Mouse (Mus musculus) left cerebral cortex, postnatal 36 days (tissue): Measurements from ENCODE around the gene Trak1. TPM values are rescaled to one million over a fixed set of nuclear protein-coding genes. Genes with fewer than 3 reads are reported as not detected.

Experiments used
- DNase-seq, 2 experiments: peaks; one replicate each; pipeline ENCODE4 v3.0.0; 2021 to 2022; ENCODE audit warnings: low spot score in 2 of 2, mixed read lengths in 1 of 2
- intact Hi-C: fragments of 180-260 bp; cut with DNase I; formaldehyde crosslinking; loops from one replicate; pipeline ENCODE4 v1.15.1; 2025
- total RNA-seq, 2 experiments: library from RNA; stranded (reverse); gene quantifications; 2 replicates each; pipeline ENCODE4 v1.2.3; 2021

Trak1 gene
- total RNA-seq, 2 experiments from 2014 or later = 229 to 269 TPM

DNA sequence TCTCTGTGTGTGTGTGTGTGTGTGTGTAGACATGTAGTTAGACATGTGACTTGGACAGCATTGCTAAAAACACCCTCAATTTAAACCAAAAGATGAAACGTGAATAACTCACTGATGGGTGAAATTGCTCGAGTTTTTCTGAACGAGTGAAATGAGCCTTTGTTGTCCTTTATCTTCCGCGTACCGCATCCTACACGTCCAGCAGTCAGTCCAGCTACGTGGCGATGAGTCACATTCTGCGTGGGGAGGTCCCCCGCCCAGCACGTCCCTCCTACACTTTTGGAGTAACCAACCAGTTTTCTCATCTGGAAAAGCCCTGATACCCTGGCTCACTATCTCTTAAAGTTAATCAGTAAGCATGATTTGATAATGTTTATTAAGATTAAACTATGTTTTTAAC lies 116.9 kb downstream of the Trak1 start:
- peak in 1 of 2 experiments; percentile 48 for DNase-seq

DNA sequence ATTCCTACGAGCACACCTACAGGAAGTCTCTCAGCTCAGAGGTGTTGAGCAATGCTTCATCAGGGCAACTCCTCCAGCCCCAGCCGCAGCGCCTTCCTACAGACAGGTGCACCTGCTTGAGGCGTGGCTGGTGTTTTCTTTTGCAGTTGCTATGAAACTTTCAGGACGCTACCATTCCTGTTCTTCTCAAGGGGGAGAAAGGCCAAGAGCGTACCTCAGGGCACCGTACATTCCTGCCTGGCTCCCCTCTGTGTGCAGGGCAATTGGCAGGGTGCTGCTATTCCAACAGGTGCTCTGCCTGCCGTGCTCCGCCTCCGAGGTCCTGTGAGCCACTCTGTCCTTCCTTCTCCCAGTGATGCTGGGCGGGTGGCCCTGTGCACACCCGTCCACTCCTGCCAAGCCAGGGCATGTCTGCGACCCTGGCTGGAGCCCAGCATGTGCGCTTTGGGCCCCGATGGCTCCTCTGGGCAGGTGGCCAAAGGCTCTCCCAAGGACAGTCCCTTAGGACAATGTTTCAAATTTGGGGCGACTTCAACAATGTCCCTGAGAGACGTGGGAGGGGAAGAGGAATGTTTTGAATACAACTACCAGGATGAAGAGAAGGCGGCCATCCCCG lies 118.4 kb downstream of the Trak1 start:
- DNase-seq = no peak
- intact Hi-C loops = no loop called here

More for the DNA sequence above, 116.9 kb downstream of the Trak1 start:
- intact Hi-C loops = no loop called here

- no peak for DNase-seq
- intact Hi-C loops = no loop called here
These were observed 119.2 kb downstream of the Trak1 start for GRCm38 (mm10) chr9:121416460-121416859.

- intact Hi-C loops = no loop called here
- DNase-seq = no peak
These were observed 119.8 kb downstream of the Trak1 start for GRCm38 (mm10) chr9:121416872-121417637.

DNA sequence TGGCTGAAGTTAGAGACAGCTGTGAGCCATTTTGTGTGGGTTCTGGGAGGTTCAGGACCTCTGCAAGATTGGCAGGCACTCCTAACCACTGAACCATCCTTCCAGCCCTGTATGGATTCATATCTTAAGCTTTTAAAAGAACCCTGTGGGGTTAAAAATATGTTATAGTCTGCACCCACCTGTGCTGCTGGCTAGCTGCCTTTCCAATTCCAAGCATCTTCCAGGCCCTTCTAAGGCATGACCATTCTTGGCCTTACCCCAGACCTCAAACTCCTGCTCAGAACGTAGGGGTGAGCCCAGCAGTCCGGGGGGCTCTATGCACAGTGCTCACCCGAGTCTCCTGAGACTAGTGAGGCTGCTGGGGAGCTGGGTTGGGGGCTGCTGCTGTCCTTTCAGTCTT lies 121.7 kb downstream of the Trak1 start:
- DNase-seq = no peak

DNA sequence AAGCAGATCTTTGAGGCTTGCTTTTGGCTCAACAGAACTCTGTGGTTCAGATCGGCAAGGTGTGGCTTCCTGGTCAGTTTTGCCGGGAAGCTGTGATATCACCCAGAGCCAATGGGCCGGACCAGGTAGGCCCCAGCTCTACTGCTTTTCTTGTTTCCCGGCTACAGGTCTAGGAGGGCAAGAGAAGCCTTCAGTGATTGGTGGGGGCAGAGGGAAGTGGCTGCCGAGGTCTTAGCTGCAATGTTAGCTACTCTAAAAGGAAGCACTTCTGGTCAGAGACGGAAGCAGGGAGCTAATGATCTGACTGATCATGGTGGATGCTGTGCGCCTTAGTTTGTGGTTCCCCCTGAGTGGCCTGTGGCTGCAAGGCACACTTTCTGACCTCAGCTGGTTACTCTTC lies 122.3 kb downstream of the Trak1 start:
- intact Hi-C loops = no loop called here

More for the DNA sequence above, 121.7 kb downstream of the Trak1 start:
- intact Hi-C loops = no loop called here

GRCm38 (mm10) chr9:121420817-121421216 lies 123.5 kb downstream of the Trak1 start:
- intact Hi-C loops = no loop called here
- DNase-seq = no peak

More for the DNA sequence above, 122.3 kb downstream of the Trak1 start:
- DNase-seq = no peak

DNA sequence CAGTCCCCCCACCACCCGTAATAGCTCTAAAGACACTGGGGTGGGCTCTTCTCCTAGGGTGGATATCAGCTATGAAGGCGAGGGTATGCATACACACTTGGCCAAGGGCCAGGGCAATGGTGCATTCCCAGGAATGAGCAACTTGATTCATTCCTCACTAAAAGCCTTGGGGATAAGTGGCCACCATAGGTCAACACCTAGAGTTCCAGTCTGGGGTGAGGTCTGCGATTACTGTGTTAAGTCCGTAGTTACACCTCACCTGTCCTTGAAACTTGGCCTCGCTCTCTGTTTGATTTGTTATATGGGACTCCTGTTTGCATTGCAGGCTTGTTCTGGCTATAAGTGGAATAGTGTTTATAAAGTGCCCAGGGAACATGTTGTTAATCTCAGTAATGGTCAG lies 125.1 kb downstream of the Trak1 start:
- intact Hi-C loops = no loop called here
- DNase-seq = no peak

DNA sequence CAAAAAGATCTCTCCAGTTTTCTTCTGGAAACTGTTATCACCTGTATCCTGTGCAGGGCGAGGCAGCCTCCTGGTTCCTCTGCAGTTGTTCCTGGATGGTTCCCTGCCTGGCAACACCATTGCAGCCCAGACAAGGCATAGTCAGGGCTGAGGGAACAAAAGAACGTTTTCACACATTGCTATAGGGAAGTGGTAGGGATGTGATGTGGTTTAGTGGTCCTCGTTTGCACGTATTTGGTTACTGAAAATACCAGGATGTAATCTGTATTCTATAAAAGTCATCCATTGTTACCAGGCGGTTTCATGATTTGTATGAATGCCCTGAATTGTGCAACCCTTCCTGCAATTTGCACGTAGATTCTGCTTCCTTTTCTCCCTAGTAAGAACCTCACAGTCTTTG lies 126.3 kb downstream of the Trak1 start:
- intact Hi-C loops = no loop called here
- no peak for DNase-seq

- DNase-seq = no peak
- intact Hi-C loops = no loop called here
These were observed 127.2 kb downstream of the Trak1 start for GRCm38 (mm10) chr9:121424281-121425164.

DNA sequence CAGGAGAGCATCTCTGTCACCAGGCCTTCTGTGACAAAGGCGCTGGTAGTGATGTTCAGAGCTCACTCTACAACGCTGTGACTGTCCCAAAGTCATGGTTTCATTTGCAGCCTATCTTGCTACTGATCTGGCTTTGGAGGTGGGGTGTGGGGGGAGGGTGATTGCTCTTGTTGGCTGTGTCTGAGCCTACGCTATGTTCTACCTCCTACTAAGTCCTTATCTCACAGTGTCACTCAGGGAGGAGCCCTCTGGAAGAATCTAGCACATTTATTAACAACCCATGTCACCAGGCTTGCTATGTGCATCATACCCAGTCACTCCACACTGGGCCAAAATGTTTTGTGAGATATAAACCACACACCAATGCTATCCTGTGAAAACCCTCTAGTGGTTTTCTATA lies 129.1 kb downstream of the Trak1 start:
- intact Hi-C loops = no loop called here
- no peak for DNase-seq

DNA sequence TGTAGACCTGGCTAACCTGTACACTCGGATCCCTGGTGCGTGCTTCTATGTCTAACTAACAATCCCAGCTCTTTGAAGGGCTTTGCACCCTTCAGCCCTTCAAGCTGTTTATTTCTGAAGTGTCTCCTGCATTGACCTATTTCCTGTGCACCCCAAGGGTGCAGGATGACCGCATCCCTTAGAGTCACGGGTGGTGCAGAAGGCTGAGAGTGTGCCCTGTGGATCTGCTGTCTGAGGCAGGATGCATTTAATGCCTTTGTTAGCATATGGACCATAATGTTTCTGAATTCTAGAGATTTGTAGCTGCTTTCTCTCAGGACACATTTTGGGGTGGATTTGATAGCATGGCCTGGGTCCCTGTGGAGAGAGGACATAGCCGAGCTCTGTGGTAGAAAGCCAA lies 129.6 kb downstream of the Trak1 start:
- intact Hi-C loops = no loop called here
- DNase-seq = no peak

- intact Hi-C loops = no loop called here
- DNase-seq = no peak
These were observed 132.3 kb downstream of the Trak1 start for GRCm38 (mm10) chr9:121429592-121429991.

GRCm38 (mm10) chr9:121430379-121430778 lies 133.1 kb downstream of the Trak1 start:
- DNase-seq = no peak
- intact Hi-C loops = no loop called here

DNA sequence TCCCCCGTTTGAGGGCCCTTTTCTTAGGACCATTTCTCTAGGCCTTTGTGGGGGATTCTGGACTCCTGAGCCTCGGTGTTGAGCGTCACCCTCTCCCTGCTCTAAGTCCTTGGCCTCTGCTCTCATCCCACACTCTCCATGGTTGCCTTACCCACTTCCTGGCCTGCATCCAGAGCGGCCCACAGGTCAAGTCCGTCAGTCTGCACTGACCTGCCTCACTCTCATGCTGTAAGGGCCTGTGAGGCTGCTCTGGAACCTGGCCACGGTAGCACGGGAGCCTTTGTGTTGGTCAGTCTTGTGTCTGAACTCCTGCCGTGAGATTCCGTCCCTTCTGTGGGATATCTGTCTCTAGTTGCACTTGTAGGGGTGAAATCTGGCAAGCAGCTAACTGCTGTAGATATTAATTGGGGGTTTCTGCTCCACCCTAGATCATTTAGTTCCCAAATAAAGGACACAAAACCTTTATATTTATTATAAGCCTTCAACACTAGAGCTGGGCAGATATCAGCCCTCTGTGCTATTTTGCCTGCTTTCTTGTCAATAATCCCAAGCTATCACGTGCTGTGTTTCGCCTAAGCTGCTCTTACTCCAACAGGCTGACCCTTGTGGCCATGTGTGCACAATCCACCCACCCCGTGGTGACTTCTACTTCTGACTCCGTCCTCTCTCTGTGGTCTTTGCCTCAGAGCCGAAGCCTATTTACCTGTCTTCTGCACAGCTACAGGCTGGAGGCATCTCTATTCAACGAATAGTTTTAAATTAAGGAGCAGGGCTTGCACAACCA lies 136.6 kb downstream of the Trak1 start:
- no peak for DNase-seq
- intact Hi-C loops = no loop called here

- no peak for DNase-seq
- intact Hi-C loops = no loop called here
These were observed 138.1 kb downstream of the Trak1 start for GRCm38 (mm10) chr9:121435332-121435956.

DNA sequence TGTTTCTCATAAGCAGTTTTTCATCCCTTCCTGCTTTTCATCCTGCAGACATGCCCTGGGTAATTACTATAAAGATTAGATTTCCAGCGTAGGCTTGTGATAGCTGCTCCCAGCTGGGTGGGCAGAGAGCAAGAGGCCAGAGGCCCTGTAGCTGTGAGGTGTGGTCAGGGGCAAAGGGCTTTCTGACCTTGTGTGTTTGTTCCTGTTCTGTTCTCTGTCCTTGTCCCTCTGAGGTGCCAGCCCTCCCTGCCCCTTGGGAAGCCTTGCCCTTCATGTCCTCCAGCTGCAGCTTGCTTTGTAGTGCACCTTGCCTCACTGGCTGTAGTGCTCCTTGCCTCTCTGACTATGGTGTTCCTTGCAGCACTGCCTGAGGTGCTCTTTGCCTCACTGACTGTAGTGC lies 139.2 kb downstream of the Trak1 start:
- no peak for DNase-seq
- intact Hi-C loops = no loop called here

DNA sequence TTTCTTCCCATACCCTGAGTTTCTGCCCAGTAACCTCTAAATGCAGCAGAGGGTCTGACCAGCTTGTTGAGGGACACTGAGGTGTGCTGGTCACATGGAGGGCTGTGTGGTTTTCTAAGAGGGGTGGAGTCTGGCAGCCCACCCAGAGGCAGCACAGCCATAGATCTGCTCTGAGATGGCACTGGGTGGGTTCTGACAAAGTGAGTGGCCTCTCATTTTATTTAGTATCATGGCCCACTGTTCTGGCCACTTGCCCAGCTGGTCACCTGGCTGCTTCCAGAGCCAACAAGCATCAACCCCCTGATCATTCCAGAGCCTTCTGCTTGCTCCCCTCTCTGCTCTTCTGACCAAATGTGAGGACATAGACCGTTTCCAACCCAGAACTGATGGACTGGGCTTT lies 144.8 kb downstream of the Trak1 start:
- no peak for DNase-seq
- intact Hi-C loops = no loop called here

DNA sequence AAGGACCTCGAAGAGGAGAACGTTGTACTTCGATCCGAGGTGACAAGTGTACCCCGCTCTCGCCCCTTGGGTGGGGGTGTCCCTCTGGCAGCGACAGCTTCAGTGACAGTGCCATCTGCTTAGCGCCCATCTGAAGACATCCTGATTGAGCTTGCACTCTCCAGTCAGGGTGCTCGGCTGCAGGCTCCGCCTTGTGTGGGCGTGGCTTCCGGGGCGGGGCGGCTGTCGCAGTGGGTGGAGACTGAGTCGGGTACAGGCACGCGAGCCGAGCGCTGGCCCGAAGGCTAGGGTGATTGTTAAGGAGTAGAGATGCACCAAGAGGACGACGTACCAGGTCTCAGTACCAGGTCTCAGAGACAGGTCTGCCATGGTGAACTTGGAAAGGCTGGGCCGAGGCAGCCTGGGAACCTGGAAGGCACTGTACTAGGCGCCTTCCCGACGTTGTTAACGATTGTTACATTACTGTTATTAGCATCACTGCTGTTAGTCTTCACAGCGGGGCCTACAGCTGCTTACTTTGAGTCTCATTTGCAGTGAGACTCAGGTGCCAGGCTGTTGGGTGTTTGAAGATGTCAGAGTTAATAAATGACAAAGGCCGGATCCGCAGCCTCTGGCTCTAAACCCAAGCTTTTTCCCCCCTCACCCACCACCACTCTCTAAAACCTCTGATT lies 146.5 kb downstream of the Trak1 start:
- no peak for DNase-seq
- intact Hi-C loops = no loop called here
